Mouse (Mus musculus) forebrain, embryonic 13.5 days (tissue): Measurements from ENCODE around the gene Pm20d1. TPM values are rescaled to one million over a fixed set of nuclear protein-coding genes. Genes with fewer than 3 reads are reported as not detected.

Source experiments
- ATAC-seq: fragments of 200-750 bp; cut with Nextera tagmentation; 2 replicates; pipeline ENCODE4 v1.8.0; 2017
- H3K27ac ChIP-seq: fragments of 300-500 bp; sonication (generic); 2 replicates; pipeline ENCODE4 v1.5.1; 2015; ENCODE audit warnings: inconsistent platforms, mild to moderate bottlenecking, moderate library complexity
- H3K27me3 ChIP-seq: fragments of 300-500 bp; sonication (generic); 2 replicates; pipeline ENCODE4 v1.6.1; 2015; ENCODE audit warnings: mild to moderate bottlenecking, inconsistent platforms
- H3K36me3 ChIP-seq: fragments of 300-500 bp; sonication (generic); 2 replicates; pipeline ENCODE4 v1.6.1; 2015; ENCODE audit warnings: mild to moderate bottlenecking, inconsistent platforms; ENCODE audit not compliant: poor library complexity, severe bottlenecking
- H3K4me1 ChIP-seq: fragments of 300-500 bp; sonication (generic); 2 replicates; pipeline ENCODE4 v1.6.1; 2015; ENCODE audit warnings: inconsistent platforms
- H3K4me2 ChIP-seq: fragments of 300-500 bp; sonication (generic); 2 replicates; pipeline ENCODE4 v1.6.1; 2015; ENCODE audit warnings: inconsistent platforms, mild to moderate bottlenecking, moderate library complexity
- H3K4me3 ChIP-seq: fragments of 300-500 bp; sonication (generic); 2 replicates; pipeline ENCODE4 v1.5.1; 2015; ENCODE audit warnings: mild to moderate bottlenecking, inconsistent platforms
- H3K9ac ChIP-seq: fragments of 300-500 bp; sonication (generic); 2 replicates; pipeline ENCODE4 v1.6.1; 2015; ENCODE audit warnings: mild to moderate bottlenecking, inconsistent platforms
- H3K9me3 ChIP-seq: fragments of 300-500 bp; sonication (generic); replicated peaks from 2 replicates; pipeline ENCODE4 v1.6.1; 2016; ENCODE audit warnings: inconsistent platforms
- WGBS: fragments of 180-500 bp; shearing (Covaris S2); methylation state at CpG from one replicate; pipeline ENCODE4 v1.1.7; 2015; 5-methylcytosine and 5-hydroxymethylcytosine counted together
- polyA plus RNA-seq: library from polyadenylated mRNA; unstranded; fragments of >200 nt; fragmentation: Nextera tagmentation; extraction: Ambion mirVana; gene quantifications from 2 replicates; pipeline ENCODE4 v1.2.1, GENCODE M21; 2015

Pm20d1 gene
- polyA plus RNA-seq, 1 experiment from 2014 or later = 0.15 TPM

GRCm38 (mm10) chr1:131822856-131823492 lies 25.8 kb downstream of the Pm20d1 start:
- ATAC-seq = no peak
- Histone ChIP-seq H3K27me3 (no peaks in the 10 kb centered on the region; the same call in 1 of the 2 replicates), H3K27ac (no peak overlapping the region), H3K36me3 (no peaks in the 10 kb centered on the region), H3K4me2 (no peak overlapping the region), H3K9ac (no peak overlapping the region), H3K4me1 (peaks cover 4% of the 10 kb centered on the region; the same call in 1 of the 2 replicates), H3K4me3 (no peak overlapping the region), H3K9me3 (0 out of 2 replicates have a peak, but pooled peaks cover 3% of the 10 kb centered on the region)
- 85% methylated on average over 1 of the region's 1 CpGs for WGBS

GRCm38 (mm10) chr1:131823563-131823962 lies 26.4 kb downstream of the Pm20d1 start:
- ATAC-seq = no peak

GRCm38 (mm10) chr1:131824528-131825181 lies 27.5 kb downstream of the Pm20d1 start:
- H3K4me3 ChIP-seq = no peak overlapping the region
- no peak overlapping the region for H3K27ac ChIP-seq
- no peak overlapping the region for H3K4me2 ChIP-seq
- H3K4me1 ChIP-seq = peaks cover 17% of the 10 kb centered on the region
- no peaks in the 10 kb centered on the region for H3K9me3 ChIP-seq
- no peak for ATAC-seq
- no peak overlapping the region for H3K9ac ChIP-seq
- H3K27me3 ChIP-seq = no peaks in the 10 kb centered on the region; the same call in 1 of the 2 replicates
- H3K36me3 ChIP-seq = no peaks in the 10 kb centered on the region
- 91% methylated on average over 11 of the region's 11 CpGs for WGBS

More at GRCm38 (mm10) chr1:131823563-131823962, 26.4 kb downstream of the Pm20d1 start:
- H3K36me3 ChIP-seq = no peaks in the 10 kb centered on the region
- H3K4me1 ChIP-seq = peaks cover 6% of the 10 kb centered on the region; the same call in 1 of the 2 replicates
- H3K27me3 ChIP-seq = no peaks in the 10 kb centered on the region; the same call in 1 of the 2 replicates
- no peak overlapping the region for H3K4me2 ChIP-seq
- no peak overlapping the region for H3K9ac ChIP-seq
- H3K27ac ChIP-seq = no peak overlapping the region
- H3K4me3 ChIP-seq = no peak overlapping the region
- 68% methylated on average over 5 of the region's 5 CpGs for WGBS
- H3K9me3 ChIP-seq = 0 out of 2 replicates have a peak, but pooled peaks cover 3% of the 10 kb centered on the region

DNA sequence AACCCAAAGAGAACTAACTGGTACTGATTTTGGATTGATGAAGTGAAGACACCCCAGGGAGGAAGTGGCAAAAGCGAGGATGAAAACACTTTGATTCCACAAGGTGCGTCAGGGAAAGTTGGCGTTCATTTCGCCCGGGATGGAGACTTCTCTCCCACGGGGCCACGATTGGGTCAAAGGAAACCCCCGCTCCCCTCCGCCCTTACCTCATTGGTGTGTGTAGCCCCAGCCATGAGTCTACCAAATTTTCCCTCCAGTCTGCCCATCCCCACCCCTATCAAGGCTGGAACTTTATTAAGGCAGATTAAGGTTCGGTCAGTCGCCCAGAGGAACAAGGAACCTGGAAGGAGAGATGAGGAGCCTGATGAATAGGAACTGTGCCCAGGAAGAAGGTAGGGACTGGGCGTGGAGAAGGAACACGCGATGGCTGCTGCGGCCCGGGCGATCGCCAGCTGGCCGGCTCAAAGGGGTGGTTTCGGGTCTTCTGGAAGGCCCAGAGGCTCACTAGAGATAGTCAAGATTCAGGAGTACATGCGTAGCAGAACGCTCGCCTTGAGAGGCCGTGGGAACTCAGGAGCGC lies 30.1 kb downstream of the Pm20d1 start, which contains the start of gene Slc41a1:
Gene Slc41a1 (plus strand): TSS at position 287 of the 580 bp plus-strand sequence.
- Histone ChIP-seq H3K4me1 (peaks cover 36% of the 10 kb centered on the region), H3K9ac (peak within 1 kb of the TSS; percentile 81), H3K9me3 (no peaks in the 10 kb centered on the region), H3K4me3 (peak within 1 kb of the TSS; percentile 79), H3K27ac (peak within 1 kb of the TSS; percentile 59), H3K4me2 (peak within 1 kb of the TSS; percentile 87), H3K36me3 (0 out of 2 replicates have a peak, but pooled peaks cover 11% of the 10 kb centered on the region), H3K27me3 (no peaks in the 10 kb centered on the region; the same call in 1 of the 2 replicates)
- WGBS = 3% methylated on average over 25 of the region's 25 CpGs
- ATAC-seq = peak; percentile 50

GRCm38 (mm10) chr1:131827787-131828258 lies 30.6 kb downstream of the Pm20d1 start:
- ATAC-seq = peak; percentile 95
- H3K27me3 ChIP-seq = no peaks in the 10 kb centered on the region; the same call in 1 of the 2 replicates
- peak overlapping the region; percentile 59 for H3K27ac ChIP-seq
- H3K9me3 ChIP-seq = no peaks in the 10 kb centered on the region
- H3K4me3 ChIP-seq = peak overlapping the region; percentile 79
- peak overlapping the region; percentile 81 for H3K9ac ChIP-seq
- WGBS = under 1% methylated on average over 35 of the region's 36 CpGs
- peak overlapping the region; percentile 87 for H3K4me2 ChIP-seq
- H3K36me3 ChIP-seq = 0 out of 2 replicates have a peak, but pooled peaks cover 11% of the 10 kb centered on the region
- peaks cover 42% of the 10 kb centered on the region for H3K4me1 ChIP-seq

- no peaks in the 10 kb centered on the region; the same call in 1 of the 2 replicates for H3K27me3 ChIP-seq
- peak overlapping the region; percentile 79 for H3K4me3 ChIP-seq
- H3K4me1 ChIP-seq = peaks cover 44% of the 10 kb centered on the region
- whole genome bisulfite sequencing = 2% methylated on average over 21 of the region's 22 CpGs
- peak overlapping the region; percentile 59; the same call in 1 of the 2 replicates for H3K27ac ChIP-seq
- H3K9ac ChIP-seq = peak overlapping the region; percentile 81
- peak; percentile 65; the same call in 1 of the 2 replicates for ATAC-seq
- peaks cover 17% of the 10 kb centered on the region; the same call in 1 of the 2 replicates for H3K36me3 ChIP-seq
- H3K9me3 ChIP-seq = no peaks in the 10 kb centered on the region
- peak overlapping the region; percentile 87 for H3K4me2 ChIP-seq
Observed at GRCm38 (mm10) chr1:131828297-131829126, 31.3 kb downstream of the Pm20d1 start.

DNA sequence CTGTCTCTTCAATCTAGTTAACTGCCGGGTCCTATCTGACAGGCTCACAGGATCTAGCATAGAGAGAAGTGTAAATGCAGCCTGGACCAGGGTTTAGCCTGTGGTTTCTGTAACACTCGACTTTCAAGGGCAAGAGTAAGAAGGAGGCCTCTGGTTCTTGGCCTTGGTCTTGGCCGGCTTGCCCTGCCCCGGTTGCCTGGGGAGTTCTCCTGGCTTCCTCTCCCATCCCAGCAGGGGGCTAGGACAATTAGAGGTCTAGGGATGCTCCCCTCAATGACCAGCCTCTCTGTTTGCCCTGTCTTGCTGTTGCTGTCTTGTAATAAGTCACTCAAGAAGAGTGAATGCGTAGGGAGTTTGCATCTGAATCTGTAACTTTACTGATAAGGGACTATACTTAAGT lies 32.1 kb downstream of the Pm20d1 start:
- H3K4me3 ChIP-seq = peak overlapping the region; percentile 79
- peak overlapping the region; percentile 81 for H3K9ac ChIP-seq
- no peak overlapping the region for H3K27ac ChIP-seq
- no peaks in the 10 kb centered on the region; the same call in 1 of the 2 replicates for H3K27me3 ChIP-seq
- H3K4me1 ChIP-seq = peaks cover 44% of the 10 kb centered on the region
- WGBS = 56% methylated on average over 5 of the region's 5 CpGs
- peak overlapping the region; percentile 87 for H3K4me2 ChIP-seq
- H3K9me3 ChIP-seq = no peaks in the 10 kb centered on the region
- no peak for ATAC-seq
- peaks cover 24% of the 10 kb centered on the region; the same call in 1 of the 2 replicates for H3K36me3 ChIP-seq

GRCm38 (mm10) chr1:131830561-131830960 lies 33.4 kb downstream of the Pm20d1 start:
- H3K27ac ChIP-seq = no peak overlapping the region
- no peak for ATAC-seq
- peaks cover 35% of the 10 kb centered on the region; the same call in 1 of the 2 replicates for H3K36me3 ChIP-seq
- no peaks in the 10 kb centered on the region; the same call in 1 of the 2 replicates for H3K27me3 ChIP-seq
- H3K4me3 ChIP-seq = no peak overlapping the region
- 91% methylated on average over 15 of the region's 15 CpGs for WGBS
- H3K4me2 ChIP-seq = no peak overlapping the region
- peaks cover 44% of the 10 kb centered on the region for H3K4me1 ChIP-seq
- H3K9ac ChIP-seq = no peak overlapping the region
- no peaks in the 10 kb centered on the region for H3K9me3 ChIP-seq

DNA sequence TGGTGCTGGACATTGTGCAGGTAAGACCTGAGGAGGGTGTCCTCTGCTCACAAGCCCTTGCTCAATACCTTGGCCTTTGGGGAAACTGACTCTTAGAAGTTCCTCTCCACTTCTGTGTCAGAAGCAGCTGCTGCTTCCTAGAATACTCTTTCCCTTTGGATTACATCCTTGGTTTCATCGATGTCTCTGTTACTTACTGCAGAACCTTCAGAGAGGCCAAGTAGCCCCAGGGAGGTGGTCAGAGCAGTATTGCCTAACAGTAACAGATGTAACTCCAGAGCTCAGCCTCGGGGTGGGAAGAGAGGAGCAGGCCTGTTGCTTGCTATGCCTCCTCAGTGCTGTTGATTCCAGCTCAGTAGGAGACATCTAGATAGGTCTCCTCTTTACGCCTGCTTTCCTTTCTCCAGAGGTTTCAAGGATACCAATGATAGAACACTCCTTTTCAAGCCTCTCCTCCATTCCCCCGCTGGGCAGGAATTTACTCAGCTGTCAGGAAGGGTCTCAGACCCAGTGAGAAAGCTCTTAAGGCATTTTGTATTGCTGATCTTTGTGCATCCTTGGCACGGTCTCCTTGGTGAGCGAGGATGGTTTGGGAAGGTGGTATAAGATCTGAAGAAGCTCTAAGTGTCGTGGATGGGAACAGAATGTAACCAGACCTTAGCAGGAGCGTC lies 33.9 kb downstream of the Pm20d1 start:
- Histone ChIP-seq H3K36me3 (peaks cover 41% of the 10 kb centered on the region; the same call in 1 of the 2 replicates), H3K4me1 (peaks cover 44% of the 10 kb centered on the region), H3K4me2 (no peak overlapping the region), H3K27me3 (no peaks in the 10 kb centered on the region; the same call in 1 of the 2 replicates), H3K4me3 (no peak overlapping the region), H3K27ac (no peak overlapping the region), H3K9ac (no peak overlapping the region), H3K9me3 (no peaks in the 10 kb centered on the region)
- ATAC-seq = no peak
- 83% methylated on average over 8 of the region's 8 CpGs for WGBS

DNA sequence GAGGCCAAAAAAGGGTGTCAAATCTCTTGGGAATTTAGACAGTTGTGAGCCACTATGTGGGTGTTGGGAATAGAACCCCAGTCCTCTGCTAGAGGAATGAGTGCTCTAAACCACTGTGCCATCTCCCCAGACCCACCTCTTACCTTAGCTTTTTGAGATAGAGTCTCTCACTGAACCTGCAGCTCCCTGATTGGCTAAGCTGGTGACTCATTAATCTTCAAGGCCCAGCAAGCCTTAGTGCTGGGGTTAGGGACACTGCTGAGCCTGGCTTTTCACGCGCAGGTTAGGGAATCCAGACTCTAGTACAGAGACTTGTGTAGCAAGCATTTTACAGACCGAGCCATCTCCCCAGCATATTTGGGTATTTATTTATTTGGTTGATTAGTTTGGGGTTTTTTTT lies 39.9 kb downstream of the Pm20d1 start:
- H3K9ac ChIP-seq = no peak overlapping the region

More for the DNA sequence above, 39.9 kb downstream of the Pm20d1 start:
- H3K4me3 ChIP-seq = no peak overlapping the region
- no peak overlapping the region for H3K27ac ChIP-seq
- WGBS = 90% methylated on average over 3 of the region's 3 CpGs
- no peak for ATAC-seq
- no peaks in the 10 kb centered on the region for H3K27me3 ChIP-seq
- no peak overlapping the region for H3K4me2 ChIP-seq
- H3K4me1 ChIP-seq = peaks cover 13% of the 10 kb centered on the region
- H3K9me3 ChIP-seq = no peaks in the 10 kb centered on the region
- peaks cover 62% of the 10 kb centered on the region for H3K36me3 ChIP-seq
